Comparison of ENCODE assay signal across 12 mouse cellular contexts in genomic region chr11:77964415-77965095, GRCm38 (mm10). TPM values are rescaled to one million over a fixed set of nuclear protein-coding genes. Genes with fewer than 3 reads are reported as not detected.
DNase-seq lines count a peak whose midpoint lies in the region; ATAC-seq lines count a peak whose summit lies in the region.
"Had no signal": no experiment of that assay in that cellular context is flagged by ENCODE, and none has a peak within 500 bp of the region (broad histone marks: within the 10 kb centered on the region; RNA-seq: fewer than 3 reads in every experiment).

No protein-coding gene starts in this region.

- H3K9ac ChIP-seq in limb, embryonic 12.5 days (replicated peaks): no peak overlapping the region
- H3K9ac ChIP-seq in embryonic facial prominence, embryonic 13.5 days: peak overlapping the region; percentile 53; the same call in 1 of the 2 replicates
- H3K9ac ChIP-seq in hindbrain, embryonic 16.5 days (ENCODE audit: low read depth, low read length): no peak overlapping the region
- peak overlapping the region; percentile 56 for H3K9ac ChIP-seq in neural tube, embryonic 13.5 days

- peaks cover 18% of the 10 kb centered on the region for H3K4me1 ChIP-seq in limb, embryonic 12.5 days (replicated peaks)
- peaks cover 14% of the 10 kb centered on the region for H3K4me1 ChIP-seq in limb, embryonic 10.5 days
- H3K4me1 ChIP-seq in embryonic facial prominence, embryonic 13.5 days: peaks cover 14% of the 10 kb centered on the region
- peaks cover 34% of the 10 kb centered on the region for H3K4me1 ChIP-seq in hindbrain, embryonic 16.5 days (ENCODE audit: control insufficient read depth, insufficient read depth, low read depth, low read length)
- H3K4me1 ChIP-seq in neural tube, embryonic 13.5 days (replicated peaks): peaks cover 39% of the 10 kb centered on the region

- ATAC-seq in limb, embryonic 12.5 days (ENCODE audit: insufficient number of reproducible peaks, insufficient read depth, low FRiP score, low TSS enrichment, low read depth): no peak
- no peak for ATAC-seq in embryonic facial prominence, embryonic 13.5 days (ENCODE audit: insufficient number of reproducible peaks, insufficient read depth, low FRiP score, low TSS enrichment, low read depth)
- peak; percentile 16 for ATAC-seq in hindbrain, embryonic 16.5 days
- peak; percentile 9; the same call in 1 of the 2 replicates for ATAC-seq in neural tube, embryonic 13.5 days (ENCODE audit: low read depth)
- no peak for ATAC-seq in erythroid progenitor cell, adult 5-6 weeks (replicated peaks; ENCODE audit: low FRiP score, poor library complexity, severe bottlenecking)

- no peak for DNase-seq in limb, embryonic 10.5 days (ENCODE audit: low spot score)
- DNase-seq in urinary bladder, postnatal 10 days (ENCODE audit: low spot score): no peak
- no peak for DNase-seq in lung, postnatal 25 days (ENCODE audit: low spot score)
- DNase-seq: kidney, adult 9 months; right cerebral cortex, postnatal 4 days; thymus, postnatal 14 days had no signal

- no peaks in the 10 kb centered on the region for H3K36me3 ChIP-seq in limb, embryonic 12.5 days
- no peaks in the 10 kb centered on the region for H3K36me3 ChIP-seq in limb, embryonic 10.5 days
- no peaks in the 10 kb centered on the region for H3K36me3 ChIP-seq in embryonic facial prominence, embryonic 13.5 days
- H3K36me3 ChIP-seq in hindbrain, embryonic 16.5 days (ENCODE audit: control insufficient read depth, insufficient read depth, low read length): no peaks in the 10 kb centered on the region; the same call in 1 of the 2 replicates
- peaks cover 4% of the 10 kb centered on the region for H3K36me3 ChIP-seq in neural tube, embryonic 13.5 days

- H3K4me3 ChIP-seq in limb, embryonic 12.5 days (replicated peaks): no peak overlapping the region
- no peak overlapping the region for H3K4me3 ChIP-seq in limb, embryonic 10.5 days
- H3K4me3 ChIP-seq in embryonic facial prominence, embryonic 13.5 days: no peak overlapping the region
- no peak overlapping the region for H3K4me3 ChIP-seq in hindbrain, embryonic 16.5 days (ENCODE audit: low read length)
- no peak overlapping the region for H3K4me3 ChIP-seq in neural tube, embryonic 13.5 days
- H3K4me3 ChIP-seq: megakaryocyte, embryonic 14.5 days had no signal

- peak overlapping the region; percentile 17 for H3K4me2 ChIP-seq in limb, embryonic 12.5 days
- peak overlapping the region; percentile 11; the same call in 1 of the 2 replicates for H3K4me2 ChIP-seq in embryonic facial prominence, embryonic 13.5 days
- no peak overlapping the region; the same call in 1 of the 2 replicates for H3K4me2 ChIP-seq in hindbrain, embryonic 16.5 days (ENCODE audit: low read length)
- H3K4me2 ChIP-seq in neural tube, embryonic 13.5 days: peak overlapping the region; percentile 37

- H3K27ac ChIP-seq in limb, embryonic 12.5 days: no peak overlapping the region
- H3K27ac ChIP-seq in limb, embryonic 10.5 days: no peak overlapping the region
- H3K27ac ChIP-seq in embryonic facial prominence, embryonic 13.5 days: no peak overlapping the region
- H3K27ac ChIP-seq in hindbrain, embryonic 16.5 days (ENCODE audit: low read depth, low read length): peak overlapping the region; percentile 62
- H3K27ac ChIP-seq in neural tube, embryonic 13.5 days (replicated peaks): peak overlapping the region; percentile 89

- peaks cover 69% of the 10 kb centered on the region for H3K27me3 ChIP-seq in limb, embryonic 12.5 days
- H3K27me3 ChIP-seq in limb, embryonic 10.5 days (ENCODE audit: low read depth, poor library complexity, severe bottlenecking): peaks cover 85% of the 10 kb centered on the region
- H3K27me3 ChIP-seq in embryonic facial prominence, embryonic 13.5 days: peaks cover 33% of the 10 kb centered on the region
- no peaks in the 10 kb centered on the region for H3K27me3 ChIP-seq in hindbrain, embryonic 16.5 days (replicated peaks; ENCODE audit: control insufficient read depth, insufficient read depth, low read length)
- H3K27me3 ChIP-seq in neural tube, embryonic 13.5 days: peaks cover 68% of the 10 kb centered on the region

- WGBS in limb, embryonic 12.5 days: 23% methylated on average over 19 of the region's 19 CpGs
- 23% methylated on average over 19 of the region's 19 CpGs for WGBS in limb, embryonic 10.5 days
- WGBS in embryonic facial prominence, embryonic 13.5 days: 13% methylated on average over 19 of the region's 19 CpGs
- 8% methylated on average over 19 of the region's 19 CpGs for WGBS in hindbrain, embryonic 16.5 days
- WGBS in neural tube, embryonic 13.5 days: 7% methylated on average over 19 of the region's 19 CpGs

- no peaks in the 10 kb centered on the region for H3K9me3 ChIP-seq in limb, embryonic 12.5 days
- H3K9me3 ChIP-seq in limb, embryonic 10.5 days (replicated peaks): no peaks in the 10 kb centered on the region
- no peaks in the 10 kb centered on the region for H3K9me3 ChIP-seq in embryonic facial prominence, embryonic 13.5 days
- no peaks in the 10 kb centered on the region for H3K9me3 ChIP-seq in hindbrain, embryonic 16.5 days (ENCODE audit: control insufficient read depth, low read length)
- no peaks in the 10 kb centered on the region for H3K9me3 ChIP-seq in neural tube, embryonic 13.5 days
- H3K9me3 ChIP-seq: megakaryocyte, embryonic 14.5 days had no signal

RNA-seq across cellular contexts. Expression of gene Phf12, which starts 18.0 kb away (rescaled TPM):
- polyA plus RNA-seq in limb, embryonic 12.5 days (2016; fragmentation: Nextera tagmentation; extraction: Ambion mirVana): 26.8 and 27.7 TPM in 2 replicates
- polyA plus RNA-seq in limb, embryonic 10.5 days (2016; fragmentation: Nextera tagmentation; extraction: Ambion mirVana): 21.0 and 23.1 TPM in 2 replicates
- 19.8 and 22.7 TPM in 2 replicates for polyA plus RNA-seq in embryonic facial prominence, embryonic 13.5 days (2015; fragmentation: Nextera tagmentation; extraction: Ambion mirVana)
- polyA plus RNA-seq in hindbrain, embryonic 16.5 days (2015; fragmentation: Nextera tagmentation; extraction: Ambion mirVana): 11.8 and 12.5 TPM in 2 replicates
- 15.6 and 19.8 TPM in 2 replicates for polyA plus RNA-seq in neural tube, embryonic 13.5 days (2015; fragmentation: Nextera tagmentation; extraction: Ambion mirVana)
- 45.7 and 92.3 TPM in 2 replicates for total RNA-seq in erythroid progenitor cell, adult 5-6 weeks (2015; ENCODE audit: low replicate concordance)
- total RNA-seq in erythroid progenitor cell, adult 5-6 weeks (2017; ENCODE audit: low replicate concordance): 27.2 and 39.9 TPM in 2 replicates

RNA-seq across cellular contexts. Expression of gene Sez6, which starts 34.0 kb away (rescaled TPM):
- 0.06 TPM in 1 of 2 replicates, not detected in the other for polyA plus RNA-seq in limb, embryonic 12.5 days (2016; fragmentation: Nextera tagmentation; extraction: Ambion mirVana)
- polyA plus RNA-seq in limb, embryonic 10.5 days (2016; fragmentation: Nextera tagmentation; extraction: Ambion mirVana): 0.11 and 0.14 TPM in 2 replicates
- polyA plus RNA-seq in embryonic facial prominence, embryonic 13.5 days (2015; fragmentation: Nextera tagmentation; extraction: Ambion mirVana): 1.5 and 2.6 TPM in 2 replicates
- 132 and 156 TPM in 2 replicates for polyA plus RNA-seq in hindbrain, embryonic 16.5 days (2015; fragmentation: Nextera tagmentation; extraction: Ambion mirVana)
- polyA plus RNA-seq in neural tube, embryonic 13.5 days (2015; fragmentation: Nextera tagmentation; extraction: Ambion mirVana): 95.2 and 104 TPM in 2 replicates
- total RNA-seq in erythroid progenitor cell, adult 5-6 weeks (2015; ENCODE audit: low replicate concordance): not detected in 2 replicates
- not detected in 2 replicates for total RNA-seq in erythroid progenitor cell, adult 5-6 weeks (2017; ENCODE audit: low replicate concordance)

Comparison
In these comparisons a context has a peak if more than half of its experiments do, and no peak if none do; other contexts are left out.
1. ATAC-seq: peak in hindbrain, embryonic 16.5 days (single experiment) and neural tube, embryonic 13.5 days (single experiment); none in limb, embryonic 12.5 days (single experiment), embryonic facial prominence, embryonic 13.5 days (single experiment) and erythroid progenitor cell, adult 5-6 weeks (single experiment).
2. H3K27ac ChIP-seq: peak in hindbrain, embryonic 16.5 days (single experiment) and neural tube, embryonic 13.5 days (single experiment); none in limb, embryonic 12.5 days (single experiment), limb, embryonic 10.5 days (single experiment) and embryonic facial prominence, embryonic 13.5 days (single experiment).
3. H3K9ac ChIP-seq: peak in embryonic facial prominence, embryonic 13.5 days (single experiment) and neural tube, embryonic 13.5 days (single experiment); none in limb, embryonic 12.5 days (single experiment) and hindbrain, embryonic 16.5 days (single experiment).
4. RNA of gene Sez6, which starts 34.0 kb away (polyA plus RNA-seq): 132 to 156 TPM in hindbrain, embryonic 16.5 days and 95.2 to 104 TPM in neural tube, embryonic 13.5 days; 1.5 to 2.6 TPM in embryonic facial prominence, embryonic 13.5 days, 0.11 to 0.14 TPM in limb, embryonic 10.5 days and 0.06 TPM in limb, embryonic 12.5 days; every median in the first group is over 10 times any median in the second.